Mouse (Mus musculus) left cerebral cortex, adult 2 months (tissue): Measurements from ENCODE around the gene Ano10. TPM values are rescaled to one million over a fixed set of nuclear protein-coding genes. Genes with fewer than 3 reads are reported as not detected.

ENCODE experiments used
- DNase-seq, 2 experiments: peaks; one replicate each; pipeline ENCODE4 v3.0.0; 2021 to 2022; ENCODE audit warnings: low spot score in 2 of 2, mixed read lengths in 1 of 2; ENCODE audit errors: extremely low spot score in 1 of 2
- H3K27ac ChIP-seq: fragments of 200-600 bp; 2 replicates; pipeline ENCODE4 v1.8.1; 2022
- H3K4me3 ChIP-seq: fragments of 200-600 bp; 2 replicates; pipeline ENCODE4 v1.8.1; 2022
- CTCF ChIP-seq: fragments of 200-600 bp; IDR thresholded peaks from 2 replicates; pipeline ENCODE4 v1.8.1; 2022; ENCODE audit warnings: antibody characterized with exemption, mild to moderate bottlenecking, moderate library complexity
- intact Hi-C: fragments of 180-260 bp; cut with DNase I; formaldehyde crosslinking; loops from one replicate; pipeline ENCODE4 v1.15.1; 2025
- total RNA-seq, 2 experiments: library from RNA; stranded (reverse); gene quantifications; 2 replicates each; pipeline ENCODE4 v1.2.3; 2021

Ano10 gene
- total RNA-seq, 2 experiments from 2014 or later: 25.8 to 27.4 TPM

DNA sequence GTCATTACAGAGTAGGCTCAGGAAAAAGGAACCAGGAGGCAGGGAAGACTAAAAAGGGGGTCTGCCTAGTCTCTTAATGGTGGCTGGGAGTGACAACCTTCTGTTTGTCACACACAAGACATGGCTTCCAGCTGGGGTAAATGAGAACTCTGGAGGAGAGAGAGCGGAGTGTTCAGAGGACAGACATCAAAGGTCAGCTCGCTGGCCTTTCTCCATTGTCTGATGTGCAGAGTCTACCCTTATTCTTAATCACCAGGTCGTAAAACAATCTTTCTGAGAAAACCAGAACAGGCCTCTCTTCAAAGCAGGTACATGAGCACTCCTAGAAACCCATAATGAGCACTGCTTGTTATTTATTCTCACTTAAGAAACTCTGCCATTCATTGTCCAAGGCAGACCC is 5.8 kb downstream of the Ano10 start:
- no peak overlapping the region for H3K4me3 ChIP-seq
- intact Hi-C loops: no loop called here
- no peak overlapping the region for H3K27ac ChIP-seq

DNA sequence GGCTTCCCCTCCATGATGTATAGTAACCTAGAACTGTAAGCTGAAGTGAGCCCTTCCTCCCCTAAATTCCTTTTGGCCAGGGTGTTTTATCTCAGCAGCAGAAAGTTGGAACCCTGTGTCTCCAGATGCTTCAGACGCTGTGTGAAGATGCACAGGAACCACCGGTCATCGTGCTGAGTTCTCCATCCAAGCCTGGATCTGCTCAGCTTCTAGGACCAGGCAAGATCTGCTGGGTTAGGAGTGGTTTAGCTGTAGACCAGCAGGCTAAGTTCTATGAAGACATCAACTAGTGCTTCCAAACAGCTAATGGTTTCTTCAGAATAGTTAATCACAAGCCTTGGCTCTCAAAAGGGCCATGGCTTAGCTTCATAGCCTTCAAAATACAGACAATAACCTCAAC is 6.7 kb downstream of the Ano10 start:
- intact Hi-C loops: no loop called here
- DNase-seq: no peak
- TF ChIP-seq CTCF: no peak
- Histone ChIP-seq H3K4me3 (no peak overlapping the region), H3K27ac (no peak overlapping the region)

More for the DNA sequence above, 5.8 kb downstream of the Ano10 start:
- no peak for DNase-seq
- TF ChIP-seq CTCF: no peak

DNA sequence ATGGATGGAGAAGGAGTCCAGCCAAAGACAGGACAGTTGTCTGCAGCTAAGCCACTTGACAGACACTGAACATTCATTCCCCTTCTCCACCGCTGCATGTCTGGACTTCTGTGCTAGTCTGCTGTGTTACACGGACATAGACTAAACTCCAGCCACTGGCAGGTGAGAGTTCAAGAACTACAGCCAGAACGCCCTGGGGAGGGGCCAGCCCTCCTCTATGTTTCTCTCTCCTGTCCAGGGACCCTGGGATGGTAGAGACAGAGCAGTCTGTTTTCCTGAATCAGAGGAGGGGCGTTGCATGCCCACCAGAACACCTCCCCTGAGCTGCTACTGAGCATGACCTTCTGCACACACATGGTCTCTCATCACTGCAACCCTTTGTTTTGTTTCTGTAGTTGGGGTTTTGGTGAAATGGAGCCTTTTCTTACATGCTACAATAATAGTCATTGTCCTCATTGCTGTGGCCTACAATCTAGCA is 8.4 kb downstream of the Ano10 start:
- DNase-seq: no peak
- TF ChIP-seq CTCF: no peak
- Histone ChIP-seq H3K27ac (no peak overlapping the region), H3K4me3 (no peak overlapping the region)
- intact Hi-C loops: no loop called here

DNA sequence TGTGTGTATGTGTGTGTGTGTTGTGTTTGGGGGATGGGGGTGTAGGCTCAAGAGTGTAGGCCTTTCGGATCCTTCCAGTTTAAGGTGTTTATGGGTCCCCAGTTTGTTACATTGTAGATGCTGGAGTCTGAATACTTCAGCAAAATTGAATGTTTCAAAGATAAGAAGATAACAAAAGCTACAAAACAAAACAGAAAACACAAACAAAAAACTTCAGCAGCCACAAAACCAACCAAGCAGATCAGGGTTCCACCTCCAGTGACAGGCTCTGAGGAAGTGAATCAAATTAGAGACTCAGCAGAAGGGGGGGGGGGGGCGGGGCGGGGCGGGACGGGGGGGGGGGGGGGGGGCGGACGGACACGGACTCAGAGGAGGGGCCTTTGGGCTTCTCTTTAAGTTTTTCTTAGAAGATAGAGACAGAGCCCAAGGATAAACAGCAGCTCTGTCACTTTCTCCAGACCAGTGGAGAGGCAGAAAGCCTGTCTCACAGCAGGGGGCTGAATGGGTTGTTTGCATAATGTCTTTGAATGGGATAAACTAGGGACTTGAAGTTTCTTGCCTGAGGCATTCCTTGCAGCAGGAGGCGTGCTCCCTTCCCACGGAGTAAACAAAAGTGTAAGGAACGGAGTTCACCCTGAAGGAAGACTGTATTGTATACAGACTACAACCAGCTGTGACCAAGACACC is 8.9 kb downstream of the Ano10 start:
- no peak overlapping the region for H3K27ac ChIP-seq
- TF ChIP-seq CTCF: no peak; the same call in 1 of the 2 replicates
- DNase-seq: no peak
- intact Hi-C loops: no loop called here
- H3K4me3 ChIP-seq: no peak overlapping the region

DNA sequence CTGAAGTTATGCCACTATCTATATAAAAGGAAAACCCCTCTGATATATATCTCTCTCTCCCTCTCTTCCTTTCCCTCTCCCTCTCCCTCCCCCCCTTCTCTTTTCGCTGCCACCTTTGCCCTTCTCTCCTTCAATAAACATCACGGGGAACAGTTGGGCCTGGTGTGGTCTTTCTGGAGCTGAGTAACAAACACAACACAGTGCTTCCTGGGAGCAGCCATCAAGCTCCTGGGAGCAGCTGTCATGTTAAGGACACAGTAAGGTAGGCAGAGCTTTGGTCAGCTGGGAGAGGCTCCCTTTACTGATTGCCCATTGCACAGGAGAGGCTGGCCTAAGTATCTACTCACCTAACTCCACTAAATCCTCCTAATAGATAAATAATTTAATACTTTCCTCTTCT is 9.5 kb downstream of the Ano10 start:
- Histone ChIP-seq H3K4me3 (no peak overlapping the region), H3K27ac (no peak overlapping the region)
- TF ChIP-seq CTCF: no peak
- DNase-seq: no peak
- intact Hi-C loops: no loop called here

DNA sequence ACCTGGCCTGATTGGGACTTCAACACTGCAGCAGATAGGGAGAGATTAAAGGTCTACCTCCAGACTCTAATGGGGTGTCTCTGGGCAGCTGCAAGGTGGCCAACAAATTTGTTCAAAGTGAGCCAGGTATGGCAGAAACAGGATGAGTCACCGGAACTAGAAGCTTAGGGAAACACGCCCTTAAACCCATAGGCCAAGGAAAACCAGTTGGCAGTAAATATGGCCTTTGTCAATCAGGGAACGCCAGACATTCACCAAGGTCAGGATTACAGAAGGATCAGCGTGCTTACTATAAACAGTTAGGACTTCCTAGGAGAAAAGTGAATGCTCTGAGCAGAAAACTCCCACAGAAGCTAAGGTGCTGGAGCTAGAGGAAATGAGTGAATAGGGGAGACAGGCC is 13.2 kb downstream of the Ano10 start:
- Histone ChIP-seq H3K4me3 (no peak overlapping the region), H3K27ac (no peak overlapping the region)
- intact Hi-C loops: no loop called here
- TF ChIP-seq CTCF: no peak
- no peak for DNase-seq

DNA sequence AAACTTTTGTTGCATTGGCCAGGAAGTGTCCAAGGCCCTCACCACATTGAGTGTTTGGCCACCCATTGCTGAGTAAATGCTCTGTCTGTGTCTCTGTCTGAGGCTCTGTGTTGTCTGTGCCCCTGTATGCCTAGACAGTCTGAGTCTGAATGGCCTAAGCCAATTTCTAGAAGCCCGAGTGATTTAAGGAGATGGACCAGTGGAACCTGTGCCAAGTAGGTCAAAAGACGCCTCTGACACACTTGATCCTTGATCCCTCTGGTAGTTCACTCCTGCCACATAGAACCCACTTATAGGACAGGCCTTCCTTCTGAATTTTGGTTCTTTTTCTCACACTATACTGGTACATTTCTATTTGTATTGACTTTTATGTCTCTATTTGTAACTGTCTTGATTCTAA is 17.6 kb downstream of the Ano10 start:
- DNase-seq: no peak
- no peak overlapping the region for H3K27ac ChIP-seq
- intact Hi-C loops: no loop called here
- no peak for TF ChIP-seq CTCF
- H3K4me3 ChIP-seq: no peak overlapping the region

DNA sequence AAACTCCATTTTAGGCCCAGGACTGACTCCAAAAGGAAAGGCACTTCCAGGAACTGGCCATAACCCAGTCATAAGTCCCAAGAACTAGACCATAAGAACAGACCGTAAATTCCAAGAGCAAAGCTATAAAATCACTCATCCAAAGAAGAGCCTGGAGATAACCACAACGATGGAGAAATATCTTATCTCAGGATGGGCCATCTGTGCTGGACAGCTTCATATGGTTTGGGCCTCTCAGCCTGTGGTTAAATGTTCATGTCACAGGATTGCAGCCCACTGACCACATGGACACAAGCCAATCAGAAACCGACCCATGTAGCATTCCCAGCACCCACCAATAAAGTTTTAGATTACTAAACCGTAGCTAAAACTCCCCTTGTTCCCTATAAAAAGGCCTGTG is 18.1 kb downstream of the Ano10 start:
- H3K4me3 ChIP-seq: no peak overlapping the region
- intact Hi-C loops: no loop called here
- no peak for DNase-seq
- no peak overlapping the region for H3K27ac ChIP-seq
- no peak for TF ChIP-seq CTCF

DNA sequence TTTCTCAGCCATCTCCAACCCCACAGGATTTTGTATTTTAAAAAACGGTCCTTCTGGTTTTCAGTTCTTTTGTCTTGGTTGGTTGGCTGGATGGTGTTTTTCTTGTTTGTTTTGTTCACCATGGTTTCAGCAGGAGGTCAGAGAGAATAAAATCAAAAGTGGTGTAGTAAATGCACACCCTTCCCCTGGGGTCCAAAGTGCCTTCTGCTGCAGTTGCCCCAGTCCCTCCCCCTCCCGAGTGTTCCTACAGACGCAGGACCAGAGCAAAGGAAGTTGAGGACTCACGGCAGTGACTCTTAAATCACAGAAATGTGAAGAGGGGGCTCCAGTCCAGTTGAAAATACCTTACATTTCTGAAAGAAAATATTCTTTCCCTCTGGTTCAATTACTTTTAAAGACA is 19.9 kb downstream of the Ano10 start:
- no peak overlapping the region for H3K4me3 ChIP-seq
- peak overlapping the region; percentile 50; the same call in 1 of the 2 replicates for H3K27ac ChIP-seq
- DNase-seq: no peak
- no peak for TF ChIP-seq CTCF
- intact Hi-C loops: no loop called here

DNA sequence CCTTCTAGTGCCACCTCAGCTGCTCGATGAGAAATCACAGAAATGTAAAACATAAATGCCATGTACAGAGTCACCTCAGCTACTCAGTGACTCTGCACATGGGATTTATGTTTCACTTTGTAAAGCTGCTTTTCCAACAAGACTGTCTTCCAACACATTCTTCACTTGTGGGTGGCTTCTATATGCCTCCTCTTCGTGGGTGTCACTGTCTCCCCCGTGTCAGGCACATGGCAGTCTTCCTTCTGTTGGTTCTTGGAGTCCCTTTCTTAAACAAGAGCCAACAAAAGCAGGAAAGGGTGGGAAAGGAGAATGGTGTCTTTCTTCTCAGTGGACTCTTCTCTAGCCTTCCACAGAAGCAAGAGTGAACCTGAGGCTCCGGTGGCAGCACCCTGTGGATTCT is 20.3 kb downstream of the Ano10 start:
- peak overlapping the region; percentile 55 for H3K27ac ChIP-seq
- TF ChIP-seq CTCF: no peak
- peak in 1 of 2 experiments; percentile 24 for DNase-seq
- intact Hi-C loops: no loop called here
- H3K4me3 ChIP-seq: no peak overlapping the region

DNA sequence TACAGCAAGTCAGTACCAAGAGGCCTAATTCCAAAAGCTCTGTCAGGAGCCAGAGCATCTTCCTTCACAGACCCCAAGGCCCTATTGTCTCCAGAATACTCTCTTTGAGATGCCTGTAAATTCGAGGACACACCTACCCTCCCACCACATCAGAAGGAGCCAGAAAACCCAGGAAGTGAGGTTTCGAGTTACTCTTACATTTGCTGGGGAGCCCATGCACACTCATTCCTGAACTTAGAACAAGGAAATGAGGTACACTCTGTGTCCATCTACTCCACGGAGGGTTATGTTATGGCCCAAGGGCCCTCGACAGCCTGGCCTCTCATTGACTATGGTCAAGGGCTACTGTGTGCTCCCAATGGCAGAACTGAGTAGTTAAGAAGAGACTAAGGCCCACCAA is 22.4 kb downstream of the Ano10 start:
- H3K27ac ChIP-seq: no peak overlapping the region
- H3K4me3 ChIP-seq: no peak overlapping the region
- no peak for TF ChIP-seq CTCF
- no peak for DNase-seq
- intact Hi-C loops: no loop called here

DNA sequence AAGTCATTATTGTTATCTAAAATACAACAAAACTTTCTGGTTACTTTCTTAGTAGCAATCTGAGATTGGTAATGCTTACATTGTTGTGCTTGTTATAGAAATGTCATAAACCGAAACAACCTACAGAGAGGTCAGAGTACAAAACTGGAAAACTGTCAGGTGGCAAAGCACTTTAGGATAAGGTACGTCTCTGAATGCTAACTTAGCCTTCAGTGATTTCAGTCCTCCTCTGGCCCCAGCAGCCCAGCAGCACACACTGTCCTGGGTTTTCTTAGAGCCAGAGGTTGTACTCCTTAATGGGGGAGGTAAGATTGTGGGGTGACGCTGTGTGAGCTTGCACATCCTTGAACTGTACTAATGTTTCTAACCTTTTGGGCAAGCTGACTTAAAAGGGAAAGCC is 22.9 kb downstream of the Ano10 start:
- no peak for TF ChIP-seq CTCF
- Histone ChIP-seq H3K4me3 (no peak overlapping the region), H3K27ac (no peak overlapping the region)
- no peak for DNase-seq
- intact Hi-C loops: no loop called here

DNA sequence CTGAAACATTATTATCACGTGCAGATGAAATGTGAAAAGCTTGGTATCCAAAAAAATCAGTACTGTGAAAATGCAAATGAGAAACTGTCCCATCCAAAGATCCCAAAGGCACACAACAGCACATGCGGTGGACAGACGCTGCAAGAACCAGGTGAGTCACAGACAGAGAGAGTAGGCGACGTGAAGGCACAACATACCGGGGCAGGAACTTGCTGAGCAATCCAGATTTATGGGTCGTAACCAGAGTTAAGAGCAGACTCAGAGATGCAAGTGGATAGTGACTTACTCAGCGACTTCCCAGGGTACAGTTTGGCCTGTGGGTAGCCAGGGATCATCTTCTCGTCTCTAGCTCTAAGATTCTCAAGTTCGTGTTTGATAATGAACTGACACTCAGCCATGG is 23.3 kb downstream of the Ano10 start:
- no peak for DNase-seq
- TF ChIP-seq CTCF: no peak
- Histone ChIP-seq H3K27ac (no peak overlapping the region), H3K4me3 (no peak overlapping the region)
- intact Hi-C loops: no loop called here
